Mouse (Mus musculus): ENCODE data around the gene Gpcpd1.

Gpcpd1 gene

DNA sequence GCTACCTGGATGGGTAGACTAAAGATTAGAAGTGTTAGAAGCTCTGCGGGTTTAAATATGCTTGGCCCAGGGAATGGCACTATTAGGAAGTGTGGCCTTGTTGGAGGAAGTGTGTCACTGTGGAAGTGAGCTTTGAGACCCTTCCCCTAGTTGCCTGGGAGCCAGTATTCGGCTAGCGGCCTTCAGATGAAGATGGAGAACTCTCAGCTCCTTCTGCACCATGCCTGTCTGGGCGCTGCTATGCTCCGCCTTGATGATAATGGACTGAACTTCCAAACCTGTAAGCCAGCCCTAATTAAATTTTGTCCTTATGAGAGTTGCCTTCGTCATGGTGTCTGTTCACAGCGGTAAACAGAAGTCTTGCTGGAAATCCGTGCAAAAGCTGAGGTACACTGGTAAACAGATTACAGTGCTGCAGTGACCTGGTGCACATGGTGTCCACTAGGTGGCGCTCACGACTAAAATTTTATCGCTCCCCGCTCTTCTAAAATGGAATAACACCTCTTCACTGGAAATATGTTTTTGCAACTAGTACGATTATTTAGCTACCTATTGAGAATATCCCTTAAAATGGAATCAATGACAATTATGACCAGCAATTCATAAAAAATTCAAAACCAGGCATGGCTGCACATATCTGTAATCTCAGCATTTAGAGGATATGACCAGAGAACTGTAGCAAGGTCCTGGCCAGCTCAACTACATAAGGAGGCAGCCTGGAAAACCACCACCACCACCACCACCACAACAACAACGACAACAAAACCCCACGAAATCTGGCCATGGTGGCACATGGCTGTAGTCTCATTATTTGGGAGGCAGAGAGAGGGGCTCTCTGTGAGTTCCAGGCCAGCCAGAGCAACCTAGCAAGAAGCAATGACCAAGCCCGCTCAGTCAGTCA, 71.1 kb downstream of the Gpcpd1 start:
- peak; percentile 87 for DNase-seq

DNA sequence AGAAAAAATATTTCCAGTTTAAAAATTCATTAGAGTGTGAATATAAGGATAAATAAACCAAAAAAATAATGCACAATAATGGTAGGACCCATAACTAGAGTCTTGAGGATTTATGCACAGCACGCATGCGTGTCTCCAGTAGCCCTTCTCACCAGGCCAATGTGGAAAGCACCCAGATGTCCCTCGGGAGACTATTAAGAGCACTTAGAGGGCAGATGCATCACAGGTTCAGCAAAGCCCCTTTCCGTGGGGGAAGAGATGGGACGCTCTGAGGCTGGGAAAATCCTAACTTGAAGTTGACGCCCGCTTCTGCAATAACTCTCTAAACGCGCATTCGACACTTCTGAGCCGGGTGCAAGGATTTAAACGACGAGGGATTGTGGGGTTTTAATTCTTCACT, 71.9 kb downstream of the Gpcpd1 start:
- no peak for DNase-seq

- DNase-seq: no peak
Measured at GRCm38 (mm10) chr2:132515076-132515475, 72.5 kb downstream of the Gpcpd1 start.

DNA sequence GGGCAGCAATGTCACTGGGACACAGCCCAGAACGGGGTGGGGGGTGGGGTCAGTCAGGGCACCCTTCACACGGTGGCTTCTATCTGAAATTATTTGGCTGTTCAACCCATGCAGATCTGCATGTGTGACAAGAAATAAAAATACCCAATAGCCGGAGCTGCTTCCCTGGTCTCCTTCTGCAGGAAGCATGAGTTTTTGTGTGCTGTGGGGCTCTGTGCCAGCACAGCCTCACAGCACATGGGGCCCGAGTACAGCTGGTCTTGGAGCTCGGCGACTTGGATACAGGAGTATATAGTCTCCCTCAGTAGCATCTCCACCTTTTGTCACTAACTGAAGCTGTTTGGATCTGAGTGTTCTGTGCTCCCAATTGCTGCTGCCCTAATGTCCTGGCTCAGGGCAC, 73.2 kb downstream of the Gpcpd1 start:
- peak; percentile 38 for DNase-seq

DNA sequence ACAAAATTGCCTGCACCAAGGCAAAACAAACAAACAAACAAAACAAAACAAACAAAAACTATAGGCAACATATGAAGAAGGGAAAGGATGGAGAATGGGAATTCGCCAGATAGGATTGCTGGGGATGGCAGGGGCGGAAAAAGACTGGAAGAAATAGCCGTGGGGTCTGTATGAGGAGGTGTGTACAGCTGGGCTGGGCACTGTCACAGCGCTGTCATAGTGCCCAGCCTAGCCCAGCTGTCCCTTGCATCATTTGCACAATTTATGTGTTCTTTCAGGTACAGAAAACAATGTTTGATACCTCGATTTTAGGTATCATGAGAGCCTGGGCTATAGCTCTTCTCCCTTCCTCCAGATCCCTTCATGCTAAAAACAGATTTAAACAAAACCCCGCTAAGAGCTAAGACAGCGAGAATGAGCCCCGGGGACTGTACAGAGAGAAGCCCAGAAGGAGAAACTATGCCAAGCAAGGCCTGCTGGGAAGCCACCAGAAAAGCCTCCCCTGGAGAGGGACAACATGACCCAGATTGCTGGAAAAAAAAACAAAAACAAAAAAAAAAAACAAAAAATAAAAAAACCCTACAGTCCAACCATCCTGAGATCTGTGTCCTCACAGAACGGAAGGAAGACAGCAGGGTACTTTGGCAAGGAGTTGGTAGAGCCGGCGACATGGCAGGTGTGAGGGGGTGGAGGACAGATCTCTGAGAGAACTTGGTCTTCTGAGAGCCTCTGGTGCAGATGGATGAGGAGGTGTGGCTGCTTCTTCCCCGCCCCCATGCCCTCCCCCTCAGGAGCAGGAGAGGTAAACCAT, 74.0 kb downstream of the Gpcpd1 start:
- DNase-seq: no peak

- no peak for DNase-seq
Measured at GRCm38 (mm10) chr2:132512977-132513351, 74.6 kb downstream of the Gpcpd1 start.

DNA sequence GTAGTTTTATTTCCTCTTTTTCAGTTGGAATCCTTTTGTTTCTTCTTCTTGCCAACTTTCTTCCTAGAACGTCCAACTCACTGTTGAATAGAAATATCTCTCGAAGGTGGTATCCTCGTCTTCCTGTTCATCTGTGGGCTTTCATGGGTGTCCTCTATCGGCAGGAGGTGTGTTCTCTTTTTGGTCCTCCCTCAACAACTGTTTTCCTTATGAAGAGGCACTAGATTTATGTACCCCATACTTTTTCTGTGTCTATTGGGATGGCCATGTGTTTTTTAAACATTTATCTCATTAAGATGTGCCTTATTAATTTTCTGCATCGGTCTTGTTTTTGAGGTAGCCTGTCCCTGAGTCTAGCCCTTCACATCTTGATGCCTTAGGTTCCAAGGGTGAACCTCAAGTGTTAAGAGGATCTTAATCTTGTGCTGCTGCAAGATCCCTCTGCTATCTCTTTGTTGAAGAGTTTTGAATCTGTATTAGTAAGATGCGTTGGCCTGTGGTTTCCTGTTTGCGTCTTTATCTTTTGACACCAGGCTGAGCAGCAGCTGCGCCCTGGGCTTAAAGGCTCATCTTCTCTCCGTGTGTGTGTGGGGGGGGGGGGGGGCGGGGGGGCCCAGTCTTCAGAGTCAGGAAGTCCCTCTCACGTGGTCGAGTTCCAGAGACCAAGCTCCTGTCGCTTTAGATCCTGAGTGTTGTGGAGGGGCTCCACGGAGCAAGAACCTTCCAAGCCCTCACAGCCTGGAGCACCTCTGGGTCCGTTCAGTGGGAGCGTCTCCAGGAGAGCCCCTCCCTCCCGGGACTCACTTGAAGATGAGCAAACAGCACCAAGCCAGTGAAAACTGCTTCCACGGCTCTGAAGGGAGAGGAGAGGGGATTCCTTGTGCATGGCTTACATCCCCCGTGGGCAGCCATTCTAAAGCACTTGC, 75.2 kb downstream of the Gpcpd1 start:
- no peak for DNase-seq

GRCm38 (mm10) chr2:132511011-132511818, 76.3 kb downstream of the Gpcpd1 start:
- DNase-seq: no peak

GRCm38 (mm10) chr2:132509714-132510113, 77.8 kb downstream of the Gpcpd1 start:
- DNase-seq: no peak

GRCm38 (mm10) chr2:132509261-132509660, 78.3 kb downstream of the Gpcpd1 start:
- DNase-seq: no peak

DNA sequence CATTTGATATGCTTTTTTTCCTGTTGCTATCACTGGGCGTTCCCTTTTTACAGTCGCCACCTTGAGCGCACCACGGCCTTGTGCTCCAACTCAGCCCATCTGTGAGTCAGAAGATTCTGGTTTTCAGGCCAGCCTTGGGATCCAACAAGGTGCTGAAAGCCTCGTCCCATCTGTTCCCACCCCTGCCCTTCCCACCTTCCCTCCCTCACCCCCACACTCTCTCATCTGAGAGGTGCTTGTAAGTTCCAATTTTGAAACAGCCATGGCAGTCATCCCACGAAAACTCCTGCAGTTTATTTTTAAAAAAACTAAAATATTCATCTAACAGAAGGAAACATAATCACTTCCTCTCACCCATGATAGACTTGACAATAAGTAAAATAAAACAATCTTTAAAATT, 80.0 kb downstream of the Gpcpd1 start:
- no peak for DNase-seq

GRCm38 (mm10) chr2:132507091-132507490, 80.4 kb downstream of the Gpcpd1 start:
- DNase-seq: no peak

- no peak for DNase-seq
Measured at GRCm38 (mm10) chr2:132505828-132506227, 81.7 kb downstream of the Gpcpd1 start.

- no peak for DNase-seq
Measured at GRCm38 (mm10) chr2:132498344-132498743, 89.2 kb downstream of the Gpcpd1 start.

DNA sequence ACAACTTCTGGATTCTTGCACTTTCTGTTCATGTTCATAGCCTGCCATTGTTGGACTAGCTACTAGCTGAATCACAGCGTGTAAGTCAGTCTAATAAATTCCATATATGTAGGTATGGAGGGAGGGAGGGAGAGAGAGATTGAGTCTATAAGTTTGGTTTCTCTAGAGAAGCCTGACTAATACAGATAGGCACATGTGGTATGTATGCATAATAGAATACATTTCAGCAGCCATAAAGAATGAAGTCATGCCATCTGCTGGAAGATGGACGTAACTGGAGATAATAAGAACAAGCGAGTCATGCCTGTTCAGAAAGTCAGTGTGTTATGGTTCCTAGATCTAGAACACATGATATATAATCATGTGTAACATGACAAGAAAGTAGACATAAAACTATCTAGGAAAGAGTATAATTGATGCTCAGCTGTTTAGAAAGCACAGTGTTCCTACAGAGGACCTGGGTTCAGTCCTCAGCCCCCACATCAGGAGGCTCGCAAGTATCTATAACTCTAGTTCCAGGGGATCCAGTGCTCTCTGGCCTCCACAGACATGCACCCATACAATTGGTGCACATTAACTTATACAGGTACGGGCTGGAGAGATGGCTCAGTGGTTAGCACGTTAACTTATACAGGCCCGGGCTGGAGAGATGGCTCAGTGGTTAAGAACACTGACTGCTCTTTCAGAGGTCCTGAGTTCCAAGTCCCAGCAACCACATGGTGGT, 90.0 kb downstream of the Gpcpd1 start:
- DNase-seq: no peak

GRCm38 (mm10) chr2:132493184-132493583, 94.3 kb downstream of the Gpcpd1 start:
- no peak for DNase-seq

- peak; percentile 72 for DNase-seq
Measured at GRCm38 (mm10) chr2:132485454-132485853, 102.1 kb downstream of the Gpcpd1 start.

GRCm38 (mm10) chr2:132481547-132481946, 106.0 kb downstream of the Gpcpd1 start:
- DNase-seq: no peak

Measured in kidney, postnatal 10 days (tissue).